Comparison of ENCODE assay signal across 23 mouse cellular contexts in genomic region chr4:152068166-152068724, GRCm38 (mm10). TPM values are rescaled to one million over a fixed set of nuclear protein-coding genes. Genes with fewer than 3 reads are reported as not detected.
DNase-seq lines count a peak whose midpoint lies in the region; ATAC-seq and TF ChIP-seq lines count a peak whose summit lies in the region.
"Had no signal": no experiment of that assay in that cellular context is flagged by ENCODE, and none has a peak within 500 bp of the region (broad histone marks: within the 10 kb centered on the region; RNA-seq: fewer than 3 reads in every experiment).

No protein-coding gene starts in this region.

- TF ChIP-seq POLR2A in lung, adult 2 months (IDR thresholded peaks at IDR 0.05; ENCODE audit: borderline replicate concordance, extremely low read depth, low read depth, low read length), result no peak

- peak; percentile 48 for DNase-seq in adrenal gland, postnatal 10 days
- no peak for DNase-seq in adrenal gland, postnatal 4 days (ENCODE audit: low spot score in 2 of 2)
- DNase-seq in lung, postnatal 10 days, result peak; percentile 9
- DNase-seq in lung, adult 2 months, result no peak
- DNase-seq in gastrocnemius, adult 2 months, result peak; percentile 58
- DNase-seq in left cerebral cortex, postnatal 14 days (ENCODE audit: low spot score in 2 of 2), result no peak
- DNase-seq: adrenal gland, postnatal 25 days; cerebellum, adult 11 months; cerebellum, adult 9-11 months; kidney, adult 8-10 months; kidney, postnatal 10 days; liver; right cerebral cortex, postnatal 14 days; spleen, adult 18-20 months; thymus, postnatal 36 days had no signal

- peak overlapping the region; percentile 28; the same call in 1 of the 2 replicates for H3K27ac ChIP-seq in gastrocnemius, adult 2 months
- H3K27ac ChIP-seq: embryonic facial prominence, embryonic 10.5 days; forebrain, embryonic 15.5 days; hindbrain, embryonic 15.5 days; limb, embryonic 10.5 days; liver, embryonic 15.5 days had no signal

- no peak overlapping the region for H3K4me3 ChIP-seq in lung, adult 2 months (replicated peaks; ENCODE audit: extremely low read depth, low read depth, low read length)
- H3K4me3 ChIP-seq in gastrocnemius, adult 2 months, result no peak overlapping the region
- H3K4me3 ChIP-seq: embryonic facial prominence, embryonic 10.5 days; forebrain, embryonic 15.5 days; hindbrain, embryonic 15.5 days; limb, embryonic 10.5 days; liver, embryonic 15.5 days had no signal

- intact Hi-C loops in gastrocnemius, adult 2 months (cut with DNase I), result no loop called here
- intact Hi-C loops in left cerebral cortex, postnatal 14 days (cut with DNase I), result no loop called here

- no peak for ATAC-seq in granulocyte monocyte progenitor cell, adult 5-6 weeks (replicated peaks; ENCODE audit: poor library complexity, severe bottlenecking)
- ATAC-seq: activated CD4-positive, CD25-positive, alpha-beta regulatory T cell, adult 4 months; forebrain, embryonic 15.5 days had no signal

- H3K4me1 ChIP-seq in lung, adult 2 months (ENCODE audit: control insufficient read depth, insufficient read depth, low read length), result 0 out of 2 replicates have a peak, but pooled peaks cover 2% of the 10 kb centered on the region

- no peak for TF ChIP-seq CTCF in lung, adult 2 months (IDR thresholded peaks at IDR 0.05; ENCODE audit: insufficient read depth, low read length)
- TF ChIP-seq CTCF in gastrocnemius, adult 2 months (IDR thresholded peaks at IDR 0.05), result no peak

- 67% methylated on average over 6 of the region's 6 CpGs for WGBS in lung, adult 2 months

RNA-seq across cellular contexts. Expression of gene Plekhg5, which starts 4.1 kb away (rescaled TPM):
- 10 to 100 TPM; 17.1 to 20.1 TPM for total RNA-seq in adrenal gland, postnatal 10 days (2021)
- total RNA-seq in adrenal gland, postnatal 4 days (2021), result 10 to 100 TPM; 26.2 to 32.1 TPM
- 46.7 and 49.9 TPM in 2 replicates for polyA plus RNA-seq in lung, adult 2 months (2012; rRNA removed)
- total RNA-seq in gastrocnemius, adult 2 months (2021), result 1 to 10 TPM; 4.9 to 6.6 TPM
- total RNA-seq in granulocyte monocyte progenitor cell, adult 5-6 weeks (2014; fragmentation: Nextera tagmentation), result 0.34 and 7.6 TPM in 2 replicates
- total RNA-seq in granulocyte monocyte progenitor cell, adult 5-6 weeks (2017), result 1.8 and 2.2 TPM in 2 replicates
- total RNA-seq in left cerebral cortex, postnatal 14 days (2021), result 10 to 100 TPM; 74.0 to 84.0 TPM

RNA-seq across cellular contexts. Expression of gene Nol9, which starts 29.1 kb away (rescaled TPM):
- total RNA-seq in adrenal gland, postnatal 10 days (2021), result 10 to 100 TPM; 20.1 to 20.3 TPM
- total RNA-seq in adrenal gland, postnatal 4 days (2021), result 10 to 100 TPM; 22.5 to 23.4 TPM
- polyA plus RNA-seq in lung, adult 2 months (2012; rRNA removed), result 16.7 and 18.2 TPM in 2 replicates
- 10 to 100 TPM; 10.6 to 11.7 TPM for total RNA-seq in gastrocnemius, adult 2 months (2021)
- total RNA-seq in granulocyte monocyte progenitor cell, adult 5-6 weeks (2014; fragmentation: Nextera tagmentation), result 33.7 and 36.5 TPM in 2 replicates
- 30.7 and 40.0 TPM in 2 replicates for total RNA-seq in granulocyte monocyte progenitor cell, adult 5-6 weeks (2017)
- 10 to 100 TPM; 21.3 to 21.9 TPM for total RNA-seq in left cerebral cortex, postnatal 14 days (2021)

RNA-seq across cellular contexts. Expression of gene Tas1r1, which starts 29.9 kb away (rescaled TPM):
- total RNA-seq in adrenal gland, postnatal 10 days (2021), result not detected
- under 1 TPM; 0.25 to 0.37 TPM for total RNA-seq in adrenal gland, postnatal 4 days (2021)
- polyA plus RNA-seq in lung, adult 2 months (2012; rRNA removed), result 0.08 TPM in 1 of 2 replicates, not detected in the other
- under 1 TPM; 0.53 to 0.59 TPM for total RNA-seq in gastrocnemius, adult 2 months (2021)
- total RNA-seq in granulocyte monocyte progenitor cell, adult 5-6 weeks (2014; fragmentation: Nextera tagmentation), result 1.6 and 3.2 TPM in 2 replicates
- 1.0 and 2.6 TPM in 2 replicates for total RNA-seq in granulocyte monocyte progenitor cell, adult 5-6 weeks (2017)
- total RNA-seq in left cerebral cortex, postnatal 14 days (2021), result under 1 TPM; 0.49 to 0.55 TPM
- polyA plus RNA-seq: activated CD4-positive, CD25-positive, alpha-beta regulatory T cell, adult 4 months had no signal

RNA-seq across cellular contexts. Expression of gene Zbtb48, which starts 40.8 kb away (rescaled TPM):
- total RNA-seq in adrenal gland, postnatal 10 days (2021), result 1 to 10 TPM; 7.2 to 9.6 TPM
- 10 to 100 TPM; 16.8 to 17.0 TPM for total RNA-seq in adrenal gland, postnatal 4 days (2021)
- polyA plus RNA-seq in lung, adult 2 months (2012; rRNA removed), result 15.9 and 21.6 TPM in 2 replicates
- total RNA-seq in gastrocnemius, adult 2 months (2021), result 1 to 10 TPM; 2.4 to 3.3 TPM
- 9.2 and 15.7 TPM in 2 replicates for total RNA-seq in granulocyte monocyte progenitor cell, adult 5-6 weeks (2014; fragmentation: Nextera tagmentation)
- total RNA-seq in granulocyte monocyte progenitor cell, adult 5-6 weeks (2017), result 5.2 and 10.3 TPM in 2 replicates
- 10 to 100 TPM; 11.5 to 13.2 TPM for total RNA-seq in left cerebral cortex, postnatal 14 days (2021)

RNA-seq across cellular contexts. Expression of gene Tnfrsf25, which starts 47.5 kb away (rescaled TPM):
- total RNA-seq in adrenal gland, postnatal 10 days (2021), result 1 to 10 TPM; 1.9 to 4.3 TPM
- 1 to 10 TPM; 1.2 to 1.4 TPM for total RNA-seq in adrenal gland, postnatal 4 days (2021)
- polyA plus RNA-seq in lung, adult 2 months (2012; rRNA removed), result 8.1 and 12.7 TPM in 2 replicates
- total RNA-seq in gastrocnemius, adult 2 months (2021), result 1 to 10 TPM in 1 of 2 experiments, under 1 TPM in 1; 0.38 to 2.0 TPM
- not detected in 2 replicates for total RNA-seq in granulocyte monocyte progenitor cell, adult 5-6 weeks (2014; fragmentation: Nextera tagmentation)
- total RNA-seq in granulocyte monocyte progenitor cell, adult 5-6 weeks (2017), result 1.6 TPM in 1 of 2 replicates, not detected in the other
- 10 to 100 TPM in 1 of 2 experiments, 1 to 10 TPM in 1; 6.2 to 16.5 TPM for total RNA-seq in left cerebral cortex, postnatal 14 days (2021)
- total RNA-seq: common myeloid progenitor, adult 5-6 weeks had no signal

Comparison
In these comparisons a context has a peak if more than half of its experiments do, and no peak if none do; other contexts are left out.
1. DNase-seq: peak in adrenal gland, postnatal 10 days (single experiment), lung, postnatal 10 days (single experiment) and gastrocnemius, adult 2 months (single experiment); none in adrenal gland, postnatal 4 days (0 of 2), lung, adult 2 months (single experiment) and left cerebral cortex, postnatal 14 days (0 of 2).